Mouse (Mus musculus) intestine, embryonic 16.5 days (tissue): ENCODE measurements around the gene Lgr4. TPM values are rescaled to one million over a fixed set of nuclear protein-coding genes. Genes with fewer than 3 reads are reported as not detected.

Experiments used
- ATAC-seq: fragments of 200-750 bp; cut with Nextera tagmentation; 2 replicates; pipeline ENCODE4 v1.8.0; 2017; ENCODE audit warnings: moderate TSS enrichment, moderate library complexity
- H3K27ac ChIP-seq: fragments of 300-500 bp; sonication (generic); 2 replicates; pipeline ENCODE4 v1.5.1; 2014; ENCODE audit warnings: mild to moderate bottlenecking, low read length
- H3K27me3 ChIP-seq: fragments of 300-500 bp; sonication (generic); replicated peaks from 2 replicates; pipeline ENCODE4 v1.6.1; 2014; ENCODE audit warnings: low read length, control low read depth, mixed read lengths; ENCODE audit not compliant: control insufficient read depth, insufficient read depth
- H3K36me3 ChIP-seq: fragments of 300-500 bp; sonication (generic); 2 replicates; pipeline ENCODE4 v1.6.1; 2014; ENCODE audit warnings: low read length, control low read depth; ENCODE audit not compliant: control insufficient read depth, insufficient read depth
- H3K4me1 ChIP-seq: fragments of 300-500 bp; sonication (generic); 2 replicates; pipeline ENCODE4 v1.6.1; 2014; ENCODE audit warnings: low read length, control low read depth, mixed read lengths; ENCODE audit not compliant: control insufficient read depth, insufficient read depth
- H3K4me2 ChIP-seq: fragments of 300-500 bp; sonication (generic); 2 replicates; pipeline ENCODE4 v1.6.1; 2014; ENCODE audit warnings: low read depth, low read length, control low read depth
- H3K4me3 ChIP-seq: fragments of 300-500 bp; sonication (generic); 2 replicates; pipeline ENCODE4 v1.5.1; 2014; ENCODE audit warnings: mild to moderate bottlenecking, low read length
- H3K9ac ChIP-seq: fragments of 300-500 bp; sonication (generic); 2 replicates; pipeline ENCODE4 v1.6.1; 2014; ENCODE audit warnings: low read depth, low read length
- H3K9me3 ChIP-seq: fragments of 300-500 bp; sonication (generic); 2 replicates; pipeline ENCODE4 v1.6.1; 2016; ENCODE audit warnings: low read length, control low read depth; ENCODE audit not compliant: control insufficient read depth
- WGBS: fragments of 180-500 bp; shearing (Covaris S2); extraction: QIAGEN DNeasy Blood & Tissue Kit; methylation state at CpG from one replicate; pipeline ENCODE4 v1.1.7; 2014; 5-methylcytosine and 5-hydroxymethylcytosine counted together
- polyA plus RNA-seq: library from polyadenylated mRNA; unstranded; fragments of >200 nt; fragmentation: Nextera tagmentation; extraction: Ambion mirVana; gene quantifications from 2 replicates; pipeline ENCODE4 v1.2.1, GENCODE M21; 2015

The Lgr4 gene
- polyA plus RNA-seq, 1 experiment from 2014 or later, result 19.0 TPM

GRCm38 (mm10) chr2:109951050-109951449 lies 33.6 kb downstream of the Lgr4 start:
- Histone ChIP-seq H3K4me3 (no peak overlapping the region), H3K36me3 (no peaks in the 10 kb centered on the region), H3K4me1 (peaks cover 39% of the 10 kb centered on the region), H3K4me2 (no peak overlapping the region), H3K9me3 (no peaks in the 10 kb centered on the region), H3K9ac (no peak overlapping the region), H3K27me3 (no peaks in the 10 kb centered on the region), H3K27ac (no peak overlapping the region)
- ATAC-seq, result peak; percentile 44; the same call in 1 of the 2 replicates
- WGBS, result 62% methylated on average over 4 of the region's 4 CpGs

GRCm38 (mm10) chr2:109953048-109953717 lies 35.7 kb downstream of the Lgr4 start:
- Histone ChIP-seq H3K9ac (no peak overlapping the region), H3K27me3 (no peaks in the 10 kb centered on the region), H3K4me1 (peaks cover 40% of the 10 kb centered on the region), H3K4me3 (no peak overlapping the region), H3K36me3 (no peaks in the 10 kb centered on the region), H3K9me3 (no peaks in the 10 kb centered on the region), H3K27ac (no peak overlapping the region), H3K4me2 (no peak overlapping the region)
- WGBS, result 67% methylated on average over 10 of the region's 10 CpGs
- peak; percentile 15; the same call in 1 of the 2 replicates for ATAC-seq

- H3K36me3 ChIP-seq, result no peaks in the 10 kb centered on the region
- peaks cover 40% of the 10 kb centered on the region for H3K4me1 ChIP-seq
- H3K27ac ChIP-seq, result no peak overlapping the region
- no peaks in the 10 kb centered on the region for H3K9me3 ChIP-seq
- H3K4me2 ChIP-seq, result no peak overlapping the region
- H3K27me3 ChIP-seq, result no peaks in the 10 kb centered on the region
- no peak overlapping the region for H3K4me3 ChIP-seq
- WGBS, result 60% methylated on average over 4 of the region's 4 CpGs
- ATAC-seq, result no peak
- no peak overlapping the region for H3K9ac ChIP-seq
These were observed 36.4 kb downstream of the Lgr4 start for GRCm38 (mm10) chr2:109953893-109954292.

GRCm38 (mm10) chr2:109955060-109955459 lies 37.6 kb downstream of the Lgr4 start:
- 50% methylated on average over 5 of the region's 5 CpGs for WGBS
- ATAC-seq, result no peak
- H3K27me3 ChIP-seq, result no peaks in the 10 kb centered on the region
- H3K4me2 ChIP-seq, result no peak overlapping the region
- H3K4me1 ChIP-seq, result peaks cover 46% of the 10 kb centered on the region
- H3K9ac ChIP-seq, result no peak overlapping the region
- H3K4me3 ChIP-seq, result no peak overlapping the region
- H3K9me3 ChIP-seq, result no peaks in the 10 kb centered on the region
- no peaks in the 10 kb centered on the region for H3K36me3 ChIP-seq
- H3K27ac ChIP-seq, result no peak overlapping the region

GRCm38 (mm10) chr2:109955910-109956309 lies 38.5 kb downstream of the Lgr4 start:
- H3K9ac ChIP-seq, result no peak overlapping the region
- no peak overlapping the region for H3K27ac ChIP-seq
- no peak for ATAC-seq
- peaks cover 40% of the 10 kb centered on the region for H3K4me1 ChIP-seq
- WGBS, result 89% methylated on average over 5 of the region's 5 CpGs
- no peaks in the 10 kb centered on the region for H3K36me3 ChIP-seq
- H3K9me3 ChIP-seq, result no peaks in the 10 kb centered on the region
- H3K4me2 ChIP-seq, result no peak overlapping the region
- H3K4me3 ChIP-seq, result no peak overlapping the region
- H3K27me3 ChIP-seq, result no peaks in the 10 kb centered on the region

- Histone ChIP-seq H3K27ac (no peak overlapping the region), H3K9me3 (no peaks in the 10 kb centered on the region), H3K4me2 (no peak overlapping the region), H3K27me3 (no peaks in the 10 kb centered on the region), H3K4me1 (peaks cover 32% of the 10 kb centered on the region), H3K4me3 (no peak overlapping the region), H3K36me3 (no peaks in the 10 kb centered on the region), H3K9ac (no peak overlapping the region)
- 51% methylated on average over 4 of the region's 4 CpGs for WGBS
- ATAC-seq, result no peak
These were observed 39.3 kb downstream of the Lgr4 start for GRCm38 (mm10) chr2:109956785-109957184.

GRCm38 (mm10) chr2:109958692-109959406 lies 41.4 kb downstream of the Lgr4 start:
- Histone ChIP-seq H3K4me2 (no peak overlapping the region), H3K4me1 (peaks cover 26% of the 10 kb centered on the region), H3K36me3 (no peaks in the 10 kb centered on the region), H3K4me3 (no peak overlapping the region), H3K27ac (peak overlapping the region; percentile 38; the same call in 1 of the 2 replicates), H3K9ac (no peak overlapping the region), H3K9me3 (no peaks in the 10 kb centered on the region), H3K27me3 (no peaks in the 10 kb centered on the region)
- peak; percentile 55 for ATAC-seq
- 51% methylated on average over 4 of the region's 4 CpGs for WGBS

- Histone ChIP-seq H3K9me3 (no peaks in the 10 kb centered on the region), H3K4me1 (peaks cover 22% of the 10 kb centered on the region), H3K27me3 (no peaks in the 10 kb centered on the region), H3K9ac (no peak overlapping the region), H3K4me2 (no peak overlapping the region), H3K4me3 (no peak overlapping the region), H3K36me3 (no peaks in the 10 kb centered on the region), H3K27ac (peak overlapping the region; percentile 38; the same call in 1 of the 2 replicates)
- ATAC-seq, result no peak
- 59% methylated on average over 11 of the region's 11 CpGs for WGBS
These were observed 42.1 kb downstream of the Lgr4 start for GRCm38 (mm10) chr2:109959407-109960075.

- WGBS, result 63% methylated on average over 3 of the region's 3 CpGs
- Histone ChIP-seq H3K36me3 (no peaks in the 10 kb centered on the region), H3K27ac (no peak overlapping the region), H3K9me3 (no peaks in the 10 kb centered on the region), H3K9ac (no peak overlapping the region), H3K4me3 (no peak overlapping the region), H3K4me2 (no peak overlapping the region), H3K27me3 (no peaks in the 10 kb centered on the region), H3K4me1 (peaks cover 17% of the 10 kb centered on the region)
- no peak for ATAC-seq
These were observed 42.8 kb downstream of the Lgr4 start for GRCm38 (mm10) chr2:109960246-109960645.
